Mouse (Mus musculus) c-Kit-positive CD71-positive TER-119-positive erythroid progenitor cells, embryonic 14.5 days (primary cell): ENCODE data around the gene Inpp4a.

Source experiments
- DNase-seq: peaks from one replicate; pipeline ENCODE4 v3.0.0-alpha.2; 2013; ENCODE audit warnings: low spot score

Gene Inpp4a

DNA sequence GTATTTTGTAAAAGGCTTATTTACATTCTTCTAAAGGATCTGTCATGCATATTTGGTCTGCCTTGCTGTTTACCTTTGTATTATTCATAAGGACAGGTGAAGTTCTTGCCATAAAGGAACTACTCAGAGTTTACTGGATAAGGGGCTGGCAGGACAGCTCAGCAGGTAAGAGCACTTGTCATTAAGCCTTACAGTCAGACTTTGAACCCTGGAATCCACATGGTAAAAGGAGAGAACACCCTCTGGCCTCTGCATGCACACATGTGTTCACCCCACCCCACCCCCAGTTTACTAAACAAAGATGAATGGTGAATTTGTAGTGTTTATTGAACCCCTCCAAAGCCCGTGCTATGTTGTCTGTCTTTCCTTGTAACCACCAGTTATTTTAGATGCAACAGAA is 115.7 kb downstream of the Inpp4a start:
- no peak for DNase-seq

DNA sequence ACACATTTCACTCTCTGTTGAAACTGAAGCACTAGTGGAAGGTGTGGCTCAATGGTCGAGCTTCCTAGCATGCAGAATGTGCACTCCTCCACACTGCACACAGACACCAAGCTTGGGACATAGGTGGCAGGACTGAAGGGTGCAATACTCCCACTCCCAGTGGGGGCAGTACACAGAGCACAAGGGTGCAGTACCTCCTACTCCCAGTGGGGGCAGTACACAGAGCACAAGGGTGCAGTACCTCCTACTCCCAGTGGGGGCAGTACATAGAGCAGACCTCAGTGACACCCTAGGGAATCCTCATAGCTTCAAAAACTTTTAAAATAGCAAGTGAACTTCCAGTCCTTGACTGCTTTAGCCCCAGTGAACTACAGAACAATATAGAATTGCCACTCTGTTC is 119.8 kb downstream of the Inpp4a start:
- DNase-seq: peak; percentile 55

DNA sequence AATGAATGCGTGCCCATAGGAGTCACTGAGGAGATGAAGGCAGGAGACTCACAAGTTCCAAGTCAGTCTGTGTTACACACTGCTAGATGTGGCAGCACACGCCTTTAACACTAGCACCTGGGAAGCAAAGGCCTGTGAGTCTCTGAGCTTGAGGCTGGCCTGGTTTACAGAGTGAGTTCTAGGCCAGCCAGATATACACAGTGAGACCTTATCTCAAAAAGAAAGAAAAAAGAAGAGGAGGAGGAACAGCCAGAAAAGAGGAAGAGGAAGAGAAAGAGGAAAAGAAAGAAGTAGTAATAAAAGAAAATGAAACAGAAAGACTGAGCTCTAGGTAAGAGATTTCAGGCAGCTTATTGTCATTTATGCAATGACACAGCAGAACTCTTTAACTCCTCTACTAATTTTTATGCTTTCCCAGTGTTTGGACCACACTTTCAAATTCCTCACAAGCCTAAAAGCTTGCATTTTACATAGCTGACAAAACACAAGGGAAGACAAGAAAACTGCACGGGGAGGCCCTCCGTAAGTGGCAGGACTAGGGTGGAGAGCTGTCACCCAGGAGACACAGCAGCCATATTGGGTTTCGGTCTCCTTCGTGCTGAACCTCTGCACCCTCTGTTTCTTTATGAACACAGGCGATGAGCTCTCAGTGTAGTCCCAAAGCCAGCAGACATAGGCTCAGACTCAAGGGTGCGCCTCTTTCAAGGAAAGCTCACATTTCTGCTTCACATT is 127.6 kb downstream of the Inpp4a start:
- DNase-seq: no peak

DNA sequence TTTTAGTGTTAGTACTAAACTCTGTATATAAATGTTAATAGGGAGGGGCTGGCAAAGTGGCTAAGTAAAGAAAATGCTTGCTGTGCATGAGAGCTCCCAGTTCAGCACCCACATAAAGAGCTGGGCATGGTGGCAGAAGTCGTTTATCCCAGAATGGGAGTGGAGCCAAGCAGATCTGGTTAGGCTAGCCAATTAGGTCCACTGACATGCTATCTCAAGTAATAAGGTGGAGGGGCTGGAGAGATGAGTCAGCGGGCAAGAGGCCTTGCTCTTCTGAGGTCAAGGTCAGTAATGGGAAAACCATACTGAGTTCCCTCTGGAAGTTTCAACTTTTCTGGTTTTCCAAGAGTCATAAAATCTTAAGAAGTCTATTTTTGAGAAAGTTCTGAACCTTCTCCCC is 129.2 kb downstream of the Inpp4a start:
- DNase-seq: no peak

DNA sequence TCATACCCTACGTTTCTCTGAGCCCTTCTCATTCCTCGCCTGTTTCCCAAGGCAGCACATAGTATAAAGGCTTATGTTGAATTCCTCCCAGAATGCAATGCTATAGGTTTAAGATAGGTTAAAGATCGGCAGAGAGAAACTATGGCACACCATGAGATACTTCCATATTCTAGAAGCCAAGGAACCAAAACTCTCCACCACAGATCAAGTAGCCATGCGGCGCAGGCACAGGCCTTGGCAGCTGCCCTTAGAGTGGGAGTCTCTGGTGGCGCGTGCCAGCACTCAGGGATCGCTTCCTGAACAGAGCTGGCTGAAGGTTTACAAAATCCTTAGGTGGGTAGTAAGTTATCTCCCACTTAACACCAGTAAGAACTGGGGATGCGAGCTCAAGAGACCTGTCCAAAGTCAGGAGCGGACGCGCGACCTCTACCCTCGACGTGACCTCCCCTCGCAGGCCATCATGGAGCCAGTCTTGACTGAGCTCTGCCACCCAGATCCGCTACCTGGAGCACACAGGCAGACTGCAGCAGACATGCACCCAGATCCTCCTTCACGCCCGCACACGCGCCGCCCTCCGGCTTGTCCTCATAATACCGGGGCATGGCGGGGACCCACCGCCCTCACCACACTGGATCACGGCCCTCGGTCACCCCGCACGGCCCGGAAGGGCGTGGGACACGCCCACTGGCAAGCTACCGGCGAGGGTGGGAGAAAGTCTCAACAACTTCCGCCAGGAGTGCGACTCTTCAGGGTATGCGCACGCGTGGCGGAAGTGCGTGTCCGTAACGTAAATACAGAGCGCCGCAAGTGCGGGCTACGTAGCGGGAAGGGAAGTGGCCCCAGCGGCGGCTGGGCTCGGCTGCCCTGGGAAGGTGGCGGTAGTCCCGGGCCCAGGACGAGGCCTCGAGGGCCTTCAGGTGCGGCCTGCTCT is 130.0 kb downstream of the Inpp4a start, which contains the start of the genes Coa5 and Unc50:
Coa5 (minus strand) TSS at position 738 of the 931 bp plus-strand sequence.
Unc50 (plus strand) TSS at position 774 of the 931 bp plus-strand sequence.
- peak; percentile 92 for DNase-seq

DNA sequence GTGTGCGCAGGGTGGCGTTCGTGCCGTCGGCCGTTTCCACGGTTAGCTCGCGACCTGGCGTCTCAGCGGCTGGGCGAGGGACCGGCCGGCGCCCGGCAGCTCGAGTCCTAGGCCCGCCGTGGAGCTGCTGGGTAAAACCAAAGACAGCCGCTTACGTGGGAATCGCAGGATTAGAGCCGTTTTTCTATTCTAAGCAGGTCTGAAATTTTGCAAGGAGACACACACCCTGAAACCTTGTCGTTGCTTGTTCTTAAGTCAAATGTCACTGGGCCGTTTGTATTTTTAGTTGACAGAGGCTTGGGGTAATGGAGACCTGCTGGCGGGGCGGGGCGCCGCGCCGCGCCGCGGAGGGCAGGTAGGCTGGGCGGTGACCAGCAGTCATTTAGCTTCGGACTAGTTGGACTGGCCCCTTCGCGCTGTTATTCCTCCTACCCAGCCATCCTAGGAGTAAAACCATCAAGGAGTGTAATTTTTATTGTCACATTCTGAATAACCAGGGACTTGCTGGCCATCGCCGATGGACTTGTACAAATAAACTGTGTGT is 130.7 kb downstream of the Inpp4a start:
- DNase-seq: peak; percentile 57

DNA sequence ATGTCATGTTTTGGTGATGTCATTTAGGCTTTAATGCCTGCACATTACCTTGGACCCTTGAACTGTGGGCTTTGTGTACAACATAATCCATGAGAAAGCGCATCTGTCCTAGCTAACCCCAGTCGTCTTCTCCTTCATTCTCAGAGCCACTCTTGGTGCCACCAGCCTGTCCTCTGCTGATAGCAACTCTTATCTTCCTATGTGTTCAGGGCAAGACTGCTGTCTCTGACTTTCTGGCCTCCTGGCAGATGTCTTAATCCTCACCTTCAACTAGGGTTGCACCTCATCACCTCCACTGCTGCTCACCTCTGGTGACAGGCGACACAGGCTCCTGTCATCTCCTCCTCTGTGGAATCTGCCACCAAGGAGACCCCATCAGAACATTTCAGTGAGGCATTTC is 136.8 kb downstream of the Inpp4a start:
- DNase-seq: peak; percentile 60

DNA sequence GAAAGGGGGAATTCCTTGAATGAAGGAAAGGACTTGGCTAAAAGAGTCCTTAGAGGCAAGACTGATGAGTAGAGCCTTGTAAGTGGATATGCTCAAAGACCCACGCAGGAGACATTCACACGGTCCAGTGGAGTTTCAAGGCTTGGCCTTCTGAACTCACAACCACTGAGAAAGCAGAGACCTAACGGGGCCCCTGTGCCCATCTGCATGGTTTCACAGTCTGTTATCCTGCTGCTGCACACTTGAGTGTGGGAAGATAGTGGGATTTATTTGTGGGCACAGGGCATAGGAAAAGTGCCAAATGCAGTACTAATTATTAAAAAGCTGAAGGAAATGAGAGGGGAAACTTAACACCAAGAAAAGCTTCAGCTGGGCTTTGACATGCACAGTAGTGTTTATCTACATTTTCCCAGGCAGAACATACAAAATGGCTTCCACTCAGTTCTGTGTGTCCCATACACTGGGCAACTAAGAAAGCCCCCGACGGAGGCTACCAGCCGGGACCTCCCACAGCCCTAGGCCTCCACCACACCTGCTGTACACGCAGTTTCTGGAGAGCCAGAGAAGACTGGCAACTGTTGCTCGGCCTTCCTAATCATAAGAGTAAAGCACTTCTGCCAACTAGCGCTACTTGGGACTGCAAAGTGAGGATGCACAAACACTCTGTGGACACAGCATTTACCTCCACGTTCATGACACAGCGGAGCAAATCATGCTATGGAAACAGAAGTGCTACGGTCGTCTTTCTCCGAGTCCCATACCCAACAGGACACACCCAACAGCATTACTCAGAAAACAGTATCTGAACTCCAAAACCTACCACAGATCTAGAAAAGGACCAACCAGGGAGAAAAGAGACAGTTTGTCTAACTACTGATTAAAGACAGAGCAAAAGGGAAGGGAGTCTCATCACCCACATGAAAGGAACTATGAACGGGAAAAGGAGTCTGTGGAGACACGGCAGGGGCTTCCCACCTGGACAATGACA is 143.5 kb downstream of the Inpp4a start:
- no peak for DNase-seq

DNA sequence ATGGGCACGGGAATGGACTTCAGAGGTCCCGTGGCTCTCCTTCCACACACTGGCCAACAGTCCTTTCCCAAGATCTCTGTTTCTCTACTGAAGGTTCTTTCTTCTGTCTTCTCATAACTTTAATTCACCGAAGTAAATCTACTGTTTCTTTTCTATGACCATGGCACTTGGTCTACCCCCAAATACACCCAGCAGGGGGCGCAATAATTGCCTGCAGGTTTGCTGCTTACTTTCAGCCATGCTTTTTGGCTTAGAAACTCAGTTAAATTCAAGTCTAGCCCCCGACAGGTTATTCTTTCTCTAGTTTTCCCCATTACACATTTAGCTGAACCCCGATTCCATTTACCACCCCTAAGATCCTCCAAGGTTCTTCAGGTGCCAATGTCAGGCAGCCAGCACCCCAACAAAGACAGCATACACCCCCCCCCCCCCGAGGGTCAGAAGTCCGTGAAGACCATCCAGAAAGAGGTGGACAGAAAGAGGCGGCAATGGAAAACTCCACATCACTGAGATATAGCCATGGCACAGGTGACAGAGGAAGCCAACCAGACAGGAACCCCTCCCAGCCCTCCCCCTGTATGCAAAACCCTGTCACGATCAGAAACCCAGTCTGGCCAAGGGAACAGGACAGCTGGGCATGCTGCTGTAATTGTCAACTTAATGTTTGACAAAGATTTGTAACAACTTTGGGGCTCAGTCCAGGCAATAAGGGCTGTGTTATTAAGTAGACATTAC is 148.9 kb downstream of the Inpp4a start:
- DNase-seq: no peak

DNA sequence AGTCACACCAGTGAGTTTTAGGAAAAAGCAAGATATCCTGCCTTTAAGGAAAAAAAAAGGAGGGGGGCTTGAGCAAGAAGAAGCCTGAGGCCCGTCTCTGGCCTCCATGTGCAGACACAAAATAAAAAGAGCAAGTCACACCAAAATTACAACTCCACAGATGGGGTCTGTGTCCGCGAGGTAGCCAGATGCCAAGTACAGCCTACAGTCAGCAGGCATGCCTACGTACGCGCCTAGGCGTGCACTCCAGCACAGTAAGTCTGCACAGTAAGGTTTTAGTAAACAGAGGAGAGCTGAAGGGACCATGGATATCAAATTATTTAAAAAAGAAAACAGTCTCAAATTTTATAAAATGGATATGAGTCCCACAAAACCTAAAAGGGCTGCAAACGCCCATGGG is 151.6 kb downstream of the Inpp4a start:
- no peak for DNase-seq

DNA sequence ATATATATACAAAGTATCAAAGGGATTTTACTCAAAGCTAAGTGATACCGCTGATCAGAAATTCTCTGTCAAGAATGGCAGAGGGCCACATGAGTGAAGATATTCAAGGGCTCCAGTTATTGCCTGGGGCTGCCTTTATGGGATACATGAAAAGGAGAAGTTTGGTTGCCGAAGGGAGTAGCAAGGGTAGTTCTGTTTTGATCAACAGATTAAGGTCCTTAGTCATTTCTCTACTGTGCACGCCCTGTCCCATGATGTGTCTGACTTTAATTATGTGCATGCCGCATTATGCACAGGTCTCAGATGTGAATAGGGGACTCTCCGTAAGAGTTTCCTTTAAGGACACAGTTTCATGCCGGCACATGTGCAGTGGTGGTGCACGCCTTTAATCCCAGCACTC is 157.9 kb downstream of the Inpp4a start:
- DNase-seq: no peak
